Comparison of ENCODE assay signal across 8 mouse cellular contexts in genomic region chr13:117211386-117211875, GRCm38 (mm10). TPM values are rescaled to one million over a fixed set of nuclear protein-coding genes. Genes with fewer than 3 reads are reported as not detected.
DNase-seq lines count a peak whose midpoint lies in the region; ATAC-seq and TF ChIP-seq lines count a peak whose summit lies in the region.

No protein-coding gene starts in this region.

- peak overlapping the region; percentile 79 for H3K27ac ChIP-seq in spleen, adult 2 months (ENCODE audit: insufficient read depth, low read length)
- H3K27ac ChIP-seq in forebrain, embryonic 13.5 days = no peak overlapping the region
- no peak overlapping the region for H3K27ac ChIP-seq in cerebellum, adult 2 months (ENCODE audit: insufficient read depth, low read length)

- TF ChIP-seq CTCF in spleen, adult 2 months (IDR thresholded peaks at IDR 0.05; ENCODE audit: extremely low read depth, insufficient read depth, insufficient read length, insufficient replicate concordance) = no peak
- TF ChIP-seq CTCF in cerebellum, adult 2 months (IDR thresholded peaks at IDR 0.05; ENCODE audit: borderline replicate concordance, insufficient read depth, low read depth, low read length) = no peak

- peaks cover 5% of the 10 kb centered on the region; the same call in 1 of the 2 replicates for H3K4me1 ChIP-seq in spleen, adult 2 months (ENCODE audit: control insufficient read depth, insufficient read depth, insufficient read length)
- peaks cover 22% of the 10 kb centered on the region for H3K4me1 ChIP-seq in megakaryocyte, embryonic 14.5 days
- H3K4me1 ChIP-seq in forebrain, embryonic 13.5 days = no peaks in the 10 kb centered on the region
- no peaks in the 10 kb centered on the region for H3K4me1 ChIP-seq in cerebellum, adult 2 months (ENCODE audit: control insufficient read depth, insufficient read depth, low read length)

- no peaks in the 10 kb centered on the region for H3K36me3 ChIP-seq in spleen, adult 2 months (ENCODE audit: control insufficient read depth, insufficient read depth, low read length)
- H3K36me3 ChIP-seq in megakaryocyte, embryonic 14.5 days (replicated peaks; ENCODE audit: low read length) = no peaks in the 10 kb centered on the region
- no peaks in the 10 kb centered on the region for H3K36me3 ChIP-seq in forebrain, embryonic 13.5 days (ENCODE audit: poor library complexity, severe bottlenecking)

- no peak for TF ChIP-seq POLR2A in spleen, adult 2 months (IDR thresholded peaks at IDR 0.05; ENCODE audit: low read depth, low read length)
- TF ChIP-seq POLR2A in cerebellum, adult 2 months (IDR thresholded peaks at IDR 0.05; ENCODE audit: borderline replicate concordance, insufficient read depth, low read length) = no peak

- WGBS in spleen, adult 2 months = 4% methylated on average over 11 of the region's 11 CpGs
- WGBS in forebrain, embryonic 13.5 days = 82% methylated on average over 11 of the region's 11 CpGs
- WGBS in cerebellum, adult 2 months = 24% methylated on average over 11 of the region's 11 CpGs

- no peaks in the 10 kb centered on the region for H3K27me3 ChIP-seq in spleen, adult 2 months (ENCODE audit: control insufficient read depth, insufficient read depth, low read length)
- H3K27me3 ChIP-seq in megakaryocyte, embryonic 14.5 days (replicated peaks) = peaks cover 9% of the 10 kb centered on the region
- no peaks in the 10 kb centered on the region for H3K27me3 ChIP-seq in forebrain, embryonic 13.5 days
- no peaks in the 10 kb centered on the region for H3K27me3 ChIP-seq in cerebellum, adult 2 months (ENCODE audit: control insufficient read depth, insufficient read depth, low read length)

- no peaks in the 10 kb centered on the region for H3K9me3 ChIP-seq in megakaryocyte, embryonic 14.5 days
- no peaks in the 10 kb centered on the region for H3K9me3 ChIP-seq in forebrain, embryonic 13.5 days (replicated peaks)

- peak; percentile 50 to 67 for DNase-seq in spleen, adult 2 months (ENCODE audit: low read depth in 1 of 2, low spot score in 2 of 2)
- DNase-seq in spleen, postnatal 4 days (ENCODE audit: low spot score in 2 of 2) = no peak
- DNase-seq in cerebellum, postnatal 25 days = no peak
- no peak for DNase-seq in cerebellum, adult 2 months
- DNase-seq in neural tube, embryonic 10.5 days (ENCODE audit: extremely low spot score, low spot score) = no peak

- H3K9ac ChIP-seq in forebrain, embryonic 13.5 days = no peak overlapping the region

- peak; percentile 42 for ATAC-seq in inflammation-experienced regulatory T-cells, adult 6 months
- no peak for ATAC-seq in forebrain, embryonic 13.5 days

- no peak overlapping the region for H3K4me2 ChIP-seq in forebrain, embryonic 13.5 days

- no peak overlapping the region for H3K4me3 ChIP-seq in spleen, adult 2 months (ENCODE audit: extremely low read depth, insufficient read depth, insufficient read length)
- peak overlapping the region; percentile 78 for H3K4me3 ChIP-seq in megakaryocyte, embryonic 14.5 days (replicated peaks)
- no peak overlapping the region for H3K4me3 ChIP-seq in forebrain, embryonic 13.5 days
- H3K4me3 ChIP-seq in cerebellum, adult 2 months (replicated peaks; ENCODE audit: insufficient read depth, low read depth, low read length) = no peak overlapping the region

RNA-seq across cellular contexts. Expression of gene Emb, which starts 3.1 kb away (rescaled TPM):
- 19.2 and 25.2 TPM in 2 replicates for polyA plus RNA-seq in spleen, adult 2 months (2012; rRNA removed)
- polyA plus RNA-seq in inflammation-experienced regulatory T-cells, adult 6 months (2017; shearing (Covaris generic)) = 100 to 1,000 TPM; 155 to 201 (median 196) TPM
- 14.8 and 19.2 TPM in 2 replicates for polyA plus RNA-seq in megakaryocyte, embryonic 14.5 days (2012; ENCODE audit: insufficient read depth, low replicate concordance)
- 12.6 and 15.6 TPM in 2 replicates for polyA plus RNA-seq in forebrain, embryonic 13.5 days (2015; fragmentation: Nextera tagmentation; extraction: Ambion mirVana)
- polyA plus RNA-seq in cerebellum, adult 2 months (2012; rRNA removed) = 34.7 and 35.7 TPM in 2 replicates

RNA-seq across cellular contexts. Expression of gene Gm17509, which starts 9.4 kb away (rescaled TPM):
- polyA plus RNA-seq in spleen, adult 2 months (2012; rRNA removed) = 0.15 and 0.38 TPM in 2 replicates
- under 1 TPM in 2 of 3 experiments, not detected in 1; 0.15 to 0.26 TPM for polyA plus RNA-seq in inflammation-experienced regulatory T-cells, adult 6 months (2017; shearing (Covaris generic))
- polyA plus RNA-seq in megakaryocyte, embryonic 14.5 days (2012; ENCODE audit: insufficient read depth, low replicate concordance) = 0.03 TPM in 1 of 2 replicates, not detected in the other
- 0.59 and 0.64 TPM in 2 replicates for polyA plus RNA-seq in forebrain, embryonic 13.5 days (2015; fragmentation: Nextera tagmentation; extraction: Ambion mirVana)
- polyA plus RNA-seq in cerebellum, adult 2 months (2012; rRNA removed) = 1.6 and 1.8 TPM in 2 replicates

Comparison
In these comparisons a context has a peak if more than half of its experiments do, and no peak if none do; other contexts are left out.
1. DNase-seq: peak in spleen, adult 2 months (2 of 2); none in spleen, postnatal 4 days (0 of 2), cerebellum, postnatal 25 days (0 of 2), cerebellum, adult 2 months (0 of 2) and neural tube, embryonic 10.5 days (single experiment).